Mouse (Mus musculus) gastrocnemius, adult 2 months (tissue): ENCODE measurements at regions not wholly inside any gene's neighbourhood (a gene's known extent, or its start where the extent isn't known, plus 50 kb on each side); places are given as distances from the start of the nearest gene placed in this dataset.

ENCODE experiments used
- DNase-seq: peaks from one replicate; pipeline ENCODE4 v3.0.0; 2022
- H3K27ac ChIP-seq: fragments of 200-600 bp; 2 replicates; pipeline ENCODE4 v1.8.1; 2022; ENCODE audit warnings: mild to moderate bottlenecking
- H3K4me3 ChIP-seq: fragments of 200-600 bp; 2 replicates; pipeline ENCODE4 v1.8.1; 2022; ENCODE audit warnings: mild to moderate bottlenecking, moderate library complexity
- CTCF ChIP-seq: fragments of 200-600 bp; IDR thresholded peaks from 2 replicates; pipeline ENCODE4 v1.8.1; 2022; ENCODE audit warnings: antibody characterized with exemption, mild to moderate bottlenecking, moderate library complexity
- intact Hi-C: fragments of 180-260 bp; cut with DNase I; formaldehyde crosslinking; loops from one replicate; pipeline ENCODE4 v1.15.1; 2025

DNA sequence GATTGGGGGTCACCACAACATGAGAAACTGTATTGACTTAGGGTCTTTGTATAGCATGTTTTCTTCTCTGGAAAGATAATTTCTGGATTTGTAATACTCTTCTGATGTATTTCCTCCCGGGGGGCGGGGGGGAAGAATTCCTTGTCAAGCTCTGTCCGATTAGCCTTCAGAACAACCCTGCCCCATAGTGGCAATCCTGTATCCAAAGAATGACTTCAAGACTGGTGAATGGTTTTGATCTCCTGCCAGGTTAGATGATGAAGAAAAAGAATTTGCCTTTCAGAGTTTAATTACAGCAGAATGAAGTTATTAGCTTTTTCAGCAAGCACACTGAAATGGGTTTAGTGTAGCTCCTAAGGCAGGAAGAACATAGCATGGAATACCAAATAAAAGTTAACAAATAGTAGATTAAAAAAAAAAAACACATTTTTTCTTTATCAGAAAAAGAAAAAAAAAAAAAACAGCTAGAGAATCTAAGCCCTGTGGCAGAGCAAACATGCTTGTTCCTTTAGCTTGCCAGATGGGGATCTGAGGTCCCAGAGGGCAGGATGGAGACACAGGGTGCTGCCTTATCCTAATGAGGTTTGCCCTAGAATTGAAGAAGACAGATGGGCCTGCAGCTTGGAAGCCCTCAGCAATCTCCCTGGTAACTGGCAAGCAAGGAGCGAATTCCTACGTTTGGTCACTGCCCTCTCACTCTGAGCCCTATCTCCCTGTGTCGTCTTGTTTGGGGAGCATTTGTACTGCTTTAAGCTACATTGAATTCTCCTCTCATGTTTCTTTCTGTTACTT is 280.9 kb upstream of the Gm9972 start:
- H3K27ac ChIP-seq, result no peak overlapping the region
- no peak for TF ChIP-seq CTCF
- intact Hi-C loops, result no loop called here
- no peak overlapping the region for H3K4me3 ChIP-seq
- no peak for DNase-seq

DNA sequence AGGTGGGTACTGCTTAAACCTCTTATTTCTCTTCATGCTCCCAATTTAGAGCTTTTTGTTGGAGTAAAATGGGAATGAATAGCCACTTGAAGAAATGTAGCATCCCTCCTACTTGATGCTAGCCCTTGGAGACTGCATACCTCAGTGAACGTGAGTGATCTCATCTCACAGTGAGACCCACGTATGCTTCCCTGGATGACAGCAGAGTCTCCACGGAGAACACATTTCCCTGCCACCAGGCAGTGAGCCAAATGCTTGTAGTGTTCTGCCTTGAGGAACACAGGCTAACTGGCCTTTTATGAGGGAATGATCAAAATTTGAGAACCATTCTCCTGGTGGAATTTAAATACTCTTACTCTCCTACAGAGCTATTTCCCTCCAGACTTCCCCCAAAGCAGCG is 280.1 kb upstream of the Gm9972 start:
- DNase-seq, result peak; percentile 16
- TF ChIP-seq CTCF, result no peak
- H3K27ac ChIP-seq, result no peak overlapping the region
- no peak overlapping the region for H3K4me3 ChIP-seq
- intact Hi-C loops, result no loop called here

DNA sequence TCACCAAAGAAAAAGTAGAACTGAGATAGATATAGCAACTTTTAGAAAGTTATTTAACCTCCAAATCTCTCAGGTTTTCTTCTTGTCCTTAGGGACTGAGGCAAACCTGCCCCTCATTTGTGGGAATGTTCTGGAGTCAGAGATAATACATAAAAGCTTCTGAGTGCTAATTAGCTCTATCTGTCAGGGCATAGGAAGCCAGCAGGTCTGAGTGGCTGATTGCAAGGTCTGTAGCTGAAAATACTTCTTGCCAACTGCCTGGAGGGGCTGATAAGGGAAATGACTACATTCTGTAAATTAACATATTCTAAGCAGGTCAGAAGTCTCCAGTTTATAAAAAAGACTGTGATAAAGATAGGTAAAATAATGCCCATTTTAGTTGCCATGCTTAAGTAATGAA is 270.3 kb upstream of the Gm9972 start:
- intact Hi-C loops, result no loop called here
- no peak overlapping the region for H3K4me3 ChIP-seq
- no peak for DNase-seq
- no peak for TF ChIP-seq CTCF
- H3K27ac ChIP-seq, result no peak overlapping the region

GRCm38 (mm10) chr11:42775074-42775676 is 260.4 kb upstream of the Gm9972 start:
- TF ChIP-seq CTCF, result no peak
- intact Hi-C loops, result no loop called here

GRCm38 (mm10) chr11:42811487-42811886 is 224.1 kb upstream of the Gm9972 start:
- no peak for TF ChIP-seq CTCF
- DNase-seq, result no peak
- intact Hi-C loops, result no loop called here

More at GRCm38 (mm10) chr11:42775074-42775676, 260.4 kb upstream of the Gm9972 start:
- DNase-seq, result no peak
- H3K4me3 ChIP-seq, result no peak overlapping the region
- no peak overlapping the region for H3K27ac ChIP-seq

GRCm38 (mm10) chr11:42815753-42816152 is 219.8 kb upstream of the Gm9972 start:
- DNase-seq, result no peak
- intact Hi-C loops, result no loop called here
- H3K27ac ChIP-seq, result no peak overlapping the region
- H3K4me3 ChIP-seq, result no peak overlapping the region
- TF ChIP-seq CTCF, result no peak

More at GRCm38 (mm10) chr11:42811487-42811886, 224.1 kb upstream of the Gm9972 start:
- no peak overlapping the region for H3K4me3 ChIP-seq
- H3K27ac ChIP-seq, result no peak overlapping the region

DNA sequence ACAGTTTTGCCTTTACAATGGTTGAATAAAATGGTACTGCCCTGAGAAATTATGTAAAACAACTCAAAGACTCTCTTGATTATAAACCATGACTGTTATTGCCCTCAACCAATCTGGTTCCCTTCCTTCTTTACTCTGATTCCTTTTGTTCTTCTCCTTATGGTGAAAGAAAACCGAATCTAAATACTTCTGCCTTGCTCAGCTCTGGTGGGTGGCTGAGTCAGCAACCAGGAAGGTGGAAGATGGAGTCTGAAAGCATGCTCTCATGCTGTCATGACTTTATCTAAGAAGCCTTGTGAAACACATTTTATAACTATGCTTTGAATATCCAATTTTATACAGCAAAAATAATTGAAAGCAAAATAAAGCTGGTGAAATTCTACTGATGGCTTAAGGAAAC is 212.7 kb upstream of the Gm9972 start:
- no peak for DNase-seq
- no peak for TF ChIP-seq CTCF
- Histone ChIP-seq H3K27ac (no peak overlapping the region), H3K4me3 (no peak overlapping the region)
- intact Hi-C loops, result no loop called here

DNA sequence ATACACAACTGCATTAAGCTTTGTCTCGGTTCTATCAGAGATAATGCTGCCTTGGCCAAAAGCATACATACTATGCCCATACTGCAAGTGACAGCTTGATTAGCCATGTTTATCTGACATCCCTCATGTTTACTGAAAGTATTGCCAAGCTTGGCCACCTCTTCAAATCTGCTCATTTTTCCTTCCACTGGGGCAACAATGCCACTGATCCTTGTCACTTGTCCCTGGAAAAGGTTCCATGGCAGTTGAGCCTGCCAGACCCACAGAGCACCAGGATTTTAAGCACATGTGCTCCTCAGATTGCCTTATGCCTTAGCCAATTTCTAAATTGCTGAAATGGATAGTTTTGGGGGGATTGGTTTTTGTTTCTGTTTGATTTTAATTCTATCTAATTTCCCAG is 189.8 kb upstream of the Gm9972 start:
- DNase-seq, result no peak
- H3K27ac ChIP-seq, result no peak overlapping the region
- intact Hi-C loops, result no loop called here
- H3K4me3 ChIP-seq, result no peak overlapping the region
- TF ChIP-seq CTCF, result no peak

DNA sequence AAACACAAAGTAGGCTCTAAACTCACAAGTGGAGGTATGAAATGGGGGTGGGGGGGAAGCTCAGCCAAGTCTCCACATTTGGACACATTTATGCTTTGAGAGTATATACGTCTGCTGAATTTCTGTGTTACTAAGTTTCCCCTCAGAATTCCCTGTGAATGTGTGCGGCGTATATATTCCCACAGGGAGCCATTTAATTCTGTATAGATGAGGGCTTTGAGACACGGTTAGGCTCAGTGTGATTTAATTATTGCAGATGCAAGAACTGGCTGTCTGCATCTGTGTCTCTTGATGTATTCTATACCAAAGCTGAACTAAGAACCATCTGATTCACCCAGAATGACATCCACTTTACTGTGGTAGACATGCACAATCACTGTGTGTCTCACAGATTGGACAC is 181.1 kb upstream of the Gm9972 start:
- intact Hi-C loops, result no loop called here
- Histone ChIP-seq H3K27ac (no peak overlapping the region), H3K4me3 (no peak overlapping the region)
- no peak for DNase-seq
- TF ChIP-seq CTCF, result no peak

GRCm38 (mm10) chr11:42857687-42858086 is 177.9 kb upstream of the Gm9972 start:
- DNase-seq, result no peak
- intact Hi-C loops, result no loop called here
- Histone ChIP-seq H3K27ac (no peak overlapping the region), H3K4me3 (no peak overlapping the region)
- TF ChIP-seq CTCF, result no peak

- H3K4me3 ChIP-seq, result no peak overlapping the region
- DNase-seq, result no peak
- H3K27ac ChIP-seq, result no peak overlapping the region
- TF ChIP-seq CTCF, result no peak
- intact Hi-C loops, result no loop called here
Observed at GRCm38 (mm10) chr11:42874056-42874455, 161.5 kb upstream of the Gm9972 start.

DNA sequence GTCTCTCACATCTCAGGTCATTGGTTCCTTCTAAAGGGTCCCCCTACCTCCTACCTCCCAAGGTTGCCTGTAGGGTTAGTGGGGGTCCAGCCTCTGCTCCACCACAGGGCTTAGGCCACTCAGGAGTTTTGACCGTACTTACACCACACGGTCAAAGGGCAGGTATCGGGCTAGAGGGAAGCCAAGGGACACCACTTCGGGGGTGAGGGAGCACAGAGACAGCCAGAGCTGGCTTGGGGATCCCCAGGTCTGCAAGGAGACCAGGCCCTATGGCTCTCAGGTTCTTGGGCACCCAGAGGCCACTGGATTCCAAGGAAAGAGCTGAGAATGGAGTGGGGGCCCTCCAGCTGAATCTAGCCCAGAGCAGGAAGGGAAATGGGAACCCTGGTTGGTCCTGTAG is 135.5 kb upstream of the Gm9972 start:
- DNase-seq, result no peak
- H3K27ac ChIP-seq, result no peak overlapping the region
- H3K4me3 ChIP-seq, result no peak overlapping the region
- intact Hi-C loops, result no loop called here
- TF ChIP-seq CTCF, result no peak

GRCm38 (mm10) chr11:42903459-42904012 is 132.0 kb upstream of the Gm9972 start:
- no peak for TF ChIP-seq CTCF
- no peak for DNase-seq
- H3K27ac ChIP-seq, result no peak overlapping the region
- H3K4me3 ChIP-seq, result no peak overlapping the region
- intact Hi-C loops, result no loop called here
